In genomic region chr17:87352898-87353225, GRCm38 (mm10) we compare ENCODE assay signal across 16 mouse cellular contexts.
DNase-seq lines count a peak whose midpoint lies in the region; ATAC-seq and TF ChIP-seq lines count a peak whose summit lies in the region.
"Had no signal": no experiment of that assay in that cellular context is flagged by ENCODE, and none has a peak within 500 bp of the region (broad histone marks: within the 10 kb centered on the region; RNA-seq: fewer than 3 reads in every experiment).

No protein-coding gene starts in this region.

- H3K9ac ChIP-seq in limb, embryonic 13.5 days: peak overlapping the region; percentile 31
- H3K9ac ChIP-seq: forebrain, embryonic 12.5 days; lung, embryonic 14.5 days had no signal

- WGBS in kidney, adult 2 months: 29% methylated on average over 1 of the region's 1 CpGs
- 3% methylated on average over 1 of the region's 1 CpGs for WGBS in embryonic facial prominence, embryonic 10.5 days
- WGBS in limb, embryonic 13.5 days: 14% methylated on average over 1 of the region's 1 CpGs

- no peaks in the 10 kb centered on the region for H3K9me3 ChIP-seq in embryonic facial prominence, embryonic 10.5 days
- H3K9me3 ChIP-seq in limb, embryonic 13.5 days: no peaks in the 10 kb centered on the region
- H3K9me3 ChIP-seq: forebrain, embryonic 12.5 days; heart, embryonic 13.5 days had no signal

- H3K4me2 ChIP-seq in limb, embryonic 13.5 days (replicated peaks): peak overlapping the region; percentile 44
- H3K4me2 ChIP-seq: forebrain, embryonic 12.5 days; lung, embryonic 14.5 days had no signal

- H3K27ac ChIP-seq in kidney, adult 2 months (ENCODE audit: insufficient read depth, low read depth, low read length): no peak overlapping the region
- peak overlapping the region; percentile 66 for H3K27ac ChIP-seq in embryonic facial prominence, embryonic 10.5 days (replicated peaks)
- no peak overlapping the region for H3K27ac ChIP-seq in limb, embryonic 13.5 days
- H3K27ac ChIP-seq: forebrain, embryonic 12.5 days; heart, embryonic 13.5 days; left cerebral cortex, adult 2 months had no signal

- no peak overlapping the region for H3K4me3 ChIP-seq in kidney, adult 2 months (ENCODE audit: insufficient read depth, low read depth, low read length)
- no peak overlapping the region for H3K4me3 ChIP-seq in embryonic facial prominence, embryonic 10.5 days
- H3K4me3 ChIP-seq in limb, embryonic 13.5 days: no peak overlapping the region
- H3K4me3 ChIP-seq: forebrain, embryonic 12.5 days; heart, embryonic 13.5 days; left cerebral cortex, adult 2 months had no signal

- TF ChIP-seq CTCF in kidney, adult 2 months (conservative IDR thresholded peaks at IDR 0.05; ENCODE audit: insufficient read depth, insufficient read length, low read depth, low read length): no peak

- peaks cover 40% of the 10 kb centered on the region for H3K4me1 ChIP-seq in kidney, adult 2 months (ENCODE audit: control insufficient read depth, insufficient read depth, low read length)
- peaks cover 72% of the 10 kb centered on the region for H3K4me1 ChIP-seq in embryonic facial prominence, embryonic 10.5 days
- peaks cover 73% of the 10 kb centered on the region for H3K4me1 ChIP-seq in limb, embryonic 13.5 days

- peak; percentile 74 for DNase-seq in kidney, adult 2 months
- DNase-seq in kidney, adult 18-20 months: no peak
- DNase-seq in embryonic facial prominence, embryonic 10.5 days (ENCODE audit: low spot score): peak; percentile 49
- DNase-seq in kidney, adult 8-10 months: peak; percentile 43 to 52
- no peak for DNase-seq in right cerebral cortex, postnatal 4 days
- DNase-seq in ovary, postnatal 14 days (ENCODE audit: low spot score): no peak
- DNase-seq: cerebellum, adult 11-12 months; gastrocnemius, postnatal 10 days; lung, embryonic 14.5 days; spleen, adult 18-20 months had no signal

- ATAC-seq in limb, embryonic 13.5 days (ENCODE audit: low FRiP score, low read depth): no peak
- ATAC-seq in CD4-positive, CD25-positive, alpha-beta regulatory T cell, adult 4 months: no peak
- ATAC-seq: inflammation-experienced regulatory T-cells, adult 6 months had no signal

- no peaks in the 10 kb centered on the region for H3K27me3 ChIP-seq in kidney, adult 2 months (replicated peaks; ENCODE audit: control insufficient read depth, insufficient read depth, low read length)
- no peaks in the 10 kb centered on the region; the same call in 1 of the 2 replicates for H3K27me3 ChIP-seq in embryonic facial prominence, embryonic 10.5 days (replicated peaks; ENCODE audit: low read depth, poor library complexity, severe bottlenecking)
- peaks cover 37% of the 10 kb centered on the region for H3K27me3 ChIP-seq in limb, embryonic 13.5 days
- H3K27me3 ChIP-seq: forebrain, embryonic 12.5 days; heart, embryonic 13.5 days had no signal

- H3K36me3 ChIP-seq in kidney, adult 2 months (ENCODE audit: control insufficient read depth, insufficient read depth, low read length): no peaks in the 10 kb centered on the region
- H3K36me3 ChIP-seq in embryonic facial prominence, embryonic 10.5 days (replicated peaks): no peaks in the 10 kb centered on the region
- H3K36me3 ChIP-seq in limb, embryonic 13.5 days: no peaks in the 10 kb centered on the region
- H3K36me3 ChIP-seq: forebrain, embryonic 12.5 days; heart, embryonic 13.5 days had no signal

- no peak for TF ChIP-seq POLR2A in kidney, adult 2 months (IDR thresholded peaks at IDR 0.05; ENCODE audit: low read depth, low read length)

Comparison
In these comparisons a context has a peak if more than half of its experiments do, and no peak if none do; other contexts are left out.
1. DNase-seq: peak in kidney, adult 2 months (single experiment), embryonic facial prominence, embryonic 10.5 days (single experiment) and kidney, adult 8-10 months (2 of 2); none in kidney, adult 18-20 months (single experiment), right cerebral cortex, postnatal 4 days (single experiment) and ovary, postnatal 14 days (single experiment).